Mouse (Mus musculus) small intestine, adult 2 months (tissue): ENCODE data around the gene Tsga10ip.

Source experiments
- CTCF ChIP-seq: fragments of 200-500 bp; IDR thresholded peaks from 2 replicates; pipeline ENCODE4 v1.5.1; 2012; ENCODE audit warnings: low read depth, mild to moderate bottlenecking, control low read depth, inconsistent platforms, low read length, moderate library complexity, mixed read lengths; ENCODE audit not compliant: insufficient replicate concordance, insufficient read length; ENCODE audit errors: extremely low read depth
- POLR2A ChIP-seq: fragments of 200-500 bp; IDR thresholded peaks from 2 replicates; pipeline ENCODE4 v1.6.1; 2012; ENCODE audit warnings: low read depth, mild to moderate bottlenecking, control low read depth, inconsistent platforms, low read length, moderate library complexity

DNA sequence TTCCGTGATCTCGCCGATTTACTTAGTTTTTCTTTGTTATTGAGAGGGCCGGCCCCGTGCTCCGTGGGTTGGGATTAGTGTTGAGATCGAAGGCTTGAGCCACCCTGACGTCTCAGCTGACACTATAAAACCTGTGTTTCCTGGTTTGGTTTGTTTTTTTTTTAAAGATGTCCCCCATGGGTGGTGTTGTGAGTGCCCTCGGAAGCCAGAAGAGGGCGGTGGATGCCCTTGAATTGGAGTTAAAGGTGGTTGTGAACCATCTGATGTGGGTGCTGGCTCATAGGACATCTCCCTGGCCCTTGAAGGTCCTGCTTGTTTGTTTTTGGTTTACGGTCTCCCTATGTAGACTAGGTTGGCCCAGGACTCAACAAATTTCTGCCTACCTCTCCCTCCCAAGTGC is 34.9 kb downstream of the Tsga10ip start:
- TF ChIP-seq CTCF (peak; percentile 25; the same call in 1 of the 2 replicates), POLR2A (no peak)
